Mouse (Mus musculus): ENCODE measurements around the gene Rhbdd2. TPM values are rescaled to one million over a fixed set of nuclear protein-coding genes. Genes with fewer than 3 reads are reported as not detected.
"Not testable (repeated sequence)": the region's sequence is repeated elsewhere in the genome, so short reads cannot be mapped to it uniquely, and the experiment has no call there.

Gene Rhbdd2
- 55.5 and 58.5 TPM in 2 replicates for polyA plus RNA-seq (2014; fragmentation: Nextera tagmentation; extraction: Ambion mirVana)

DNA sequence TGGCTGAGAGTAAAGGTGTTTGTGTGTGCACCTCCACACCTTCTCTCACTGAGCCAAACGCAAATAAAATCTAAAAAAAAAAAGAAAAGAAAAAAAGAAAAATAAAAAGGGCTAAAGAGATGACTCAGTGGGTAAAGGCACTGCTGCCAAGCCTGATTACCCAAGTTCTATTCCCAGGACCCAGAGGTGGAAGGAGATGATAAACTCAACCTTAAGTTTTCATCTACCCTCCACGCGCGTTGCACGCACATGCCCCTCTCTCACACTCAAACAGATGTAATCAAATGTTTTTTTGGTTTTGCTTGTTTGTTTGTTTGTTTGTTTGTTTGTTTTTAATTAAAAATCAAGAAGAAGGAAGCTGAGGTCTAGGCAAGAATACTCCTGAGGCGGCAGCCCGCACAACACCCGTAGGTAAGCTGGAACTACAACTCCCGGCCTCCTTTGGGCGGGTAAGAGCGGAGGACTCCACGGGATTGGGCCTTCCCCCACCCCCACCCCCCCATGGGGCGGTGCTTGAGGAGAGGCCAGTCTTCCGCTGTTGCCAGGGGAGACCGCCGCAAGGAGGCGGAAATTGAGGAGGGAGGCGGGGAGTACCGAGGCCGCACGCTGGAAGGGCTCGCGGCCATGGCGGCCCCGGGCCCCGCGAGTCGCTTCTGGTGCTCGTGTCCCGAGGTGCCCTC, at the start of gene Rhbdd2:
Rhbdd2 (plus strand) TSS at position 502 of the 680 bp plus-strand sequence.
- Histone ChIP-seq H3K4me3 (ENCODE audit: low read depth, low read length) (peak within 1 kb of the TSS; percentile 80), H3K4me2 (peak within 1 kb of the TSS; percentile 62), H3K9me3 (ENCODE audit: control insufficient read depth, low read length) (no peaks in the 10 kb centered on the region), H3K27me3 (ENCODE audit: control insufficient read depth, insufficient read depth, low read length) (no peaks in the 10 kb centered on the region), H3K27ac (ENCODE audit: low read depth, low read length) (peak within 1 kb of the TSS; percentile 57), H3K4me1 (ENCODE audit: control insufficient read depth, insufficient read depth, low read length) (peaks cover 5% of the 10 kb centered on the region), H3K36me3 (ENCODE audit: control insufficient read depth, insufficient read depth, low read length) (peaks cover 3% of the 10 kb centered on the region; the same call in 1 of the 2 replicates), H3K9ac (ENCODE audit: low read length) (peak within 1 kb of the TSS; percentile 90)
- WGBS = 12% methylated on average over 28 of the region's 30 CpGs
- DNase-seq (ENCODE audit: low spot score, missing footprints) (peak; percentile 99), ATAC-seq (ENCODE audit: low FRiP score) (peak; percentile 99)

DNA sequence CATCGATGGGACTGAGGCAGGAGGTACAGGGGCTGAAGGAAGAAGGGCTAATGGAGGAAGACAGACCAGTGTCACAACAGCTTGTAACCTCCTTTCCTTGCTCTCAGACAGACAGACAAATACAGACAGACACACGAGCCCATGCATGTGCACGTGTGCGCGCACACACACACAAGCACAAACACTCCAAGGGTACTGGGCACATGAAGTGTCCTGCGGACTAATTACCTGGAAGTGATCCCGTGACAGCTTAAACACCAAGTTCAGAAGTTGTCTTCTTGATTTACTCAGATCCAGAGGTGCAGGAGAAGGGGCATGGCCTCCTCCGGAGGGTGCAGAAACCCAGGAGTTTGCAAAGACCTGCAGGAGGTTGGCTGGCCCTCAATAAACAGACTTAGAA, 46.7 kb upstream of the Rhbdd2 start:
- Histone ChIP-seq H3K27me3 (ENCODE audit: control insufficient read depth, insufficient read depth, low read length) (no peaks in the 10 kb centered on the region), H3K9me3 (ENCODE audit: control insufficient read depth, low read length) (no peaks in the 10 kb centered on the region; the same call in 1 of the 2 replicates), H3K4me3 (ENCODE audit: low read depth, low read length) (no peak overlapping the region), H3K4me1 (ENCODE audit: control insufficient read depth, insufficient read depth, low read length) (no peaks in the 10 kb centered on the region), H3K9ac (ENCODE audit: low read length) (no peak overlapping the region), H3K4me2 (no peak overlapping the region), H3K27ac (ENCODE audit: low read depth, low read length) (no peak overlapping the region), H3K36me3 (ENCODE audit: control insufficient read depth, insufficient read depth, low read length) (no peaks in the 10 kb centered on the region)
- WGBS = 88% methylated on average over 8 of the region's 8 CpGs
- ATAC-seq (ENCODE audit: low FRiP score) (no peak), DNase-seq (ENCODE audit: low spot score, missing footprints) (no peak)

DNA sequence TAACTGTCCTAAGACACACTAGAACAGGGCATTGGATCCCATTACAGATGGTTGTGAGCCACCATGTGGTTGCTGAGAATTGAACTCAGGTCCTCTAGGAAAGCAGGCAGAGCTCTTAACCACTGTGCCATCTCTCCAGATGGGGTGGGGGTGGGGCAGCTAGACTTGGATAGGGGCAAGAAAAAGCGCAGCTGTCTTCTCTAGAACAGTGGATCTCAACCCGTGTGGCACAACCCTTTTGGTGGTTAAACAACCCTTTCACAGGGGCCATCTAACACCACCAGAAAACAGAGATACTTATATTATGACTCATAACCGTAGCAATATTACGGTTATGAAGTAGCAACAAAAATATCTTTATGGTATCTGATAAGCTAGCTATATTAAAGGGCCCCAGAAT, 44.7 kb upstream of the Rhbdd2 start:
- WGBS = 87% methylated on average over 4 of the region's 4 CpGs
- peaks cover 3% of the 10 kb centered on the region; the same call in 1 of the 2 replicates for H3K9me3 ChIP-seq (ENCODE audit: control insufficient read depth, low read length)
- H3K4me3 ChIP-seq (ENCODE audit: low read depth, low read length) = no peak overlapping the region
- H3K4me2 ChIP-seq = no peak overlapping the region
- no peaks in the 10 kb centered on the region for H3K36me3 ChIP-seq (ENCODE audit: control insufficient read depth, insufficient read depth, low read length)
- DNase-seq (ENCODE audit: low spot score, missing footprints) (no peak), ATAC-seq (ENCODE audit: low FRiP score) (no peak)
- no peaks in the 10 kb centered on the region for H3K27me3 ChIP-seq (ENCODE audit: control insufficient read depth, insufficient read depth, low read length)
- no peaks in the 10 kb centered on the region for H3K4me1 ChIP-seq (ENCODE audit: control insufficient read depth, insufficient read depth, low read length)
- no peak overlapping the region for H3K9ac ChIP-seq (ENCODE audit: low read length)
- no peak overlapping the region for H3K27ac ChIP-seq (ENCODE audit: low read depth, low read length)

DNA sequence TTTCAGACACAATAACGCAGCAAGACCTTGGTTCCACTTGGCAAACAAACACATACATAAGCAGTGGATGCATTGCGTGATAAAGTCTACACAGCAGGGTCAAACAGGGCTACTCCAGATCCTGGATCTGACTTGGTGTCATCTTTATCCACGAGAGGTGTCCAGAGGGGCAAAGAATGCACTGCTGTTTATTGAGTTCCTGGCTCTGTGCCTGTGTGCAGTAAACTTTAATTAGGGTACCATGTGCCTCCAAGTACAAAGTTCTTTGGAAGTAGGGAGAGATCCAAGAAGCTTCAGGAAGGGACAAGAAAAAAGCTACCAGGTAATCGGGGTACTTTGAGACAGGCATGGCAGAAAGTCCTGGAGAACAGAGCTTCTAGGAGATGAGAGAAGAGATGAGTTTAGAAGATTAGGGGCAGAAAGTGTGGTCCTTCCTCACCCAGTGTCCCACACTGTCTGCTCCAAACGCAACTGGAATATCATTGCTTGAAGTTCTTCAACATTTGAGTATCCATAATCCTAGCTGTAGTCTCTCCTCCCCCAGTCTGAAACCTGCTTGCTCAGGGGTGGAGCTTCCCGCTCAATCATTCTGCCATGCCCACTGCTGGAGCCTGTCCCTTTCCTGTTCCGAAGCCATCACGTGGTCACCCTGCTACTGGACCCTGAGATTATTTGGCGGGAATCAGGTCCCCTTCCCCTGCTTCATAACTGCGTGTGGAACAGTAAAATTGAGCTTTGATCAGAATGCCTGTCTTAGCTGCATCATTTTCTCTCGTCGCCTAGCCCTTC, 42.2 kb upstream of the Rhbdd2 start:
- Histone ChIP-seq H3K4me2 (no peak overlapping the region), H3K9ac (ENCODE audit: low read length) (no peak overlapping the region), H3K4me3 (ENCODE audit: low read depth, low read length) (no peak overlapping the region), H3K27ac (ENCODE audit: low read depth, low read length) (no peak overlapping the region), H3K27me3 (ENCODE audit: control insufficient read depth, insufficient read depth, low read length) (no peaks in the 10 kb centered on the region), H3K36me3 (ENCODE audit: control insufficient read depth, insufficient read depth, low read length) (no peaks in the 10 kb centered on the region), H3K4me1 (ENCODE audit: control insufficient read depth, insufficient read depth, low read length) (no peaks in the 10 kb centered on the region), H3K9me3 (ENCODE audit: control insufficient read depth, low read length) (peaks cover 3% of the 10 kb centered on the region; the same call in 1 of the 2 replicates)
- DNase-seq (ENCODE audit: low spot score, missing footprints) (no peak), ATAC-seq (ENCODE audit: low FRiP score) (no peak)
- WGBS = 75% methylated on average over 12 of the region's 12 CpGs

DNA sequence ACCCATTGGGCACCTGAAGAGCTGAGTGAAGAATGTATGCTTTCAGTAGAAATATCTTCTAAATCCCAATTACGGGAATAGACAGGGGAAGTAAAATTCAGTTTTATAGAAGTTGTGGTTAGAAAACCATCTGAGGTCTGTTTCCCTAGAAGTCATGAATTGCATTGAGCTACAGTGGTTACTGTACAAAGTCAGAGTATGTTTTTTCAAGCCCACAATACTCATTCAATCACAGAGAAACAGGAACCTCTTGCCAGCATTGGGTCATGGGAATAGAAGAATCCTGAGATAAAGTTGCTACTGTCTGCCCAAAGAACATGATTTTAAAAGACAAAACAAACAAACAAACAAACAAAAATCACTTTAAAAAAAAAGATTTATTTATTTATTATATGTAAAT, 27.8 kb upstream of the Rhbdd2 start:
- not testable (repeated sequence) for H3K27me3 ChIP-seq (ENCODE audit: control insufficient read depth, insufficient read depth, low read length); H3K4me2 ChIP-seq; H3K9ac ChIP-seq (ENCODE audit: low read length); H3K4me3 ChIP-seq (ENCODE audit: low read depth, low read length); H3K9me3 ChIP-seq (ENCODE audit: control insufficient read depth, low read length); ATAC-seq (ENCODE audit: low FRiP score); H3K4me1 ChIP-seq (ENCODE audit: control insufficient read depth, insufficient read depth, low read length); H3K36me3 ChIP-seq (ENCODE audit: control insufficient read depth, insufficient read depth, low read length); H3K27ac ChIP-seq (ENCODE audit: low read depth, low read length); DNase-seq (ENCODE audit: low spot score, missing footprints)
- no CpG with 5 or more reads among the region's 1 CpGs for WGBS

DNA sequence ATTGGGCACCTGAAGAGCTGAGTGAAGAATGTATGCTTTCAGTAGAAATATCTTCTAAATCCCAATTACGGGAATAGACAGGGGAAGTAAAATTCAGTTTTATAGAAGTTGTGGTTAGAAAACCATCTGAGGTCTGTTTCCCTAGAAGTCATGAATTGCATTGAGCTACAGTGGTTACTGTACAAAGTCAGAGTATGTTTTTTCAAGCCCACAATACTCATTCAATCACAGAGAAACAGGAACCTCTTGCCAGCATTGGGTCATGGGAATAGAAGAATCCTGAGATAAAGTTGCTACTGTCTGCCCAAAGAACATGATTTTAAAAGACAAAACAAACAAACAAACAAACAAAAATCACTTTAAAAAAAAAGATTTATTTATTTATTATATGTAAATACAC, 25.7 kb upstream of the Rhbdd2 start:
- not testable (repeated sequence) for H3K36me3 ChIP-seq (ENCODE audit: control insufficient read depth, insufficient read depth, low read length); H3K4me2 ChIP-seq; DNase-seq (ENCODE audit: low spot score, missing footprints); H3K9ac ChIP-seq (ENCODE audit: low read length); H3K4me1 ChIP-seq (ENCODE audit: control insufficient read depth, insufficient read depth, low read length); ATAC-seq (ENCODE audit: low FRiP score); H3K27me3 ChIP-seq (ENCODE audit: control insufficient read depth, insufficient read depth, low read length); H3K9me3 ChIP-seq (ENCODE audit: control insufficient read depth, low read length); H3K27ac ChIP-seq (ENCODE audit: low read depth, low read length); H3K4me3 ChIP-seq (ENCODE audit: low read depth, low read length)
- no CpG with 5 or more reads among the region's 1 CpGs for WGBS

DNA sequence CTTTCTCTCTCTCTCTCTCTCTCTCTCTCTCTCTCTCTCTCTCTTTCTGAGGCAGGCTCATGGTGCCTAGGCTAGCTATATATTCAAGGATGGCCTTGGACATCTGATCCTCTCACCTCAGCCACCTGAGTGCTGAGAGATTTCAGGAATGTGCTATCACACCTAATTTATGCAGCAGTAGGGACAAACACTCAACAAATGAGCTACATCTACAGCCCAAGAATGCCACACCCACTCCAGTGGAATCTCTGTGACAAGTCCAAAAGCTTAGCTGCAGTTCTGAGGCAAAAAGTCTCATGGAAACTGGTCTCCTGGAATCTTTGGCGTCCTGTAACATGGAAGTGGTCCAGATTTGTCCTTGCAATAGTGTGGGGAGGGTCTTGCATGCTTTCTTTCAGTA, 24.8 kb upstream of the Rhbdd2 start:
- Histone ChIP-seq H3K4me3 (ENCODE audit: low read depth, low read length) (no peak overlapping the region), H3K27me3 (ENCODE audit: control insufficient read depth, insufficient read depth, low read length) (no peaks in the 10 kb centered on the region), H3K9ac (ENCODE audit: low read length) (no peak overlapping the region), H3K4me2 (no peak overlapping the region), H3K4me1 (ENCODE audit: control insufficient read depth, insufficient read depth, low read length) (no peaks in the 10 kb centered on the region), H3K9me3 (ENCODE audit: control insufficient read depth, low read length) (peaks cover 8% of the 10 kb centered on the region), H3K36me3 (ENCODE audit: control insufficient read depth, insufficient read depth, low read length) (no peaks in the 10 kb centered on the region), H3K27ac (ENCODE audit: low read depth, low read length) (no peak overlapping the region)
- DNase-seq (ENCODE audit: low spot score, missing footprints) (no peak), ATAC-seq (ENCODE audit: low FRiP score) (no peak)
- WGBS = 47% methylated on average over 1 of the region's 1 CpGs

DNA sequence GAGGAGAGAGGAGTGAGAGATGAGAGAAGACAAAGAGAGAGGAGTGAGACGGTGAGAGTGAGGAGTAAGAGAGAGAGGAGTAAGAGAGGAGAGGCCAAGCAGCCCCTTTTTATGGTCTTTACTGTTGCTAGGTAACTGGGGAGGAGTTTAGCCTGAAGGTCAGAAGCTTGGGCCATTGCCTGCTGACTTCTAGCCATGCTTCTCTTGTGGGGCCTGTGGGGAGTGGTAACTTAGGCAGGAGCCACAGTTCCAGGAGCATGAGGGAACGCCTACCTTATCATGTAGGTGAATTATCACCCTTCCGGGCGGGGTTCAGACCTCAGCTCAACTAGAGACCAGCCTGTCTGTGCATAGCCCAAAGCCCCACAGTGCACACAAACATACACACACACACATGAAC, 22.6 kb upstream of the Rhbdd2 start:
- H3K4me2 ChIP-seq = no peak overlapping the region
- DNase-seq (ENCODE audit: low spot score, missing footprints) (no peak), ATAC-seq (ENCODE audit: low FRiP score) (no peak)
- no peak overlapping the region for H3K9ac ChIP-seq (ENCODE audit: low read length)
- 0 out of 2 replicates have a peak, but pooled peaks cover 3% of the 10 kb centered on the region for H3K9me3 ChIP-seq (ENCODE audit: control insufficient read depth, low read length)
- 76% methylated on average over 4 of the region's 4 CpGs for WGBS
- H3K36me3 ChIP-seq (ENCODE audit: control insufficient read depth, insufficient read depth, low read length) = no peaks in the 10 kb centered on the region
- H3K27ac ChIP-seq (ENCODE audit: low read depth, low read length) = no peak overlapping the region
- H3K27me3 ChIP-seq (ENCODE audit: control insufficient read depth, insufficient read depth, low read length) = no peaks in the 10 kb centered on the region
- no peaks in the 10 kb centered on the region for H3K4me1 ChIP-seq (ENCODE audit: control insufficient read depth, insufficient read depth, low read length)
- H3K4me3 ChIP-seq (ENCODE audit: low read depth, low read length) = no peak overlapping the region

DNA sequence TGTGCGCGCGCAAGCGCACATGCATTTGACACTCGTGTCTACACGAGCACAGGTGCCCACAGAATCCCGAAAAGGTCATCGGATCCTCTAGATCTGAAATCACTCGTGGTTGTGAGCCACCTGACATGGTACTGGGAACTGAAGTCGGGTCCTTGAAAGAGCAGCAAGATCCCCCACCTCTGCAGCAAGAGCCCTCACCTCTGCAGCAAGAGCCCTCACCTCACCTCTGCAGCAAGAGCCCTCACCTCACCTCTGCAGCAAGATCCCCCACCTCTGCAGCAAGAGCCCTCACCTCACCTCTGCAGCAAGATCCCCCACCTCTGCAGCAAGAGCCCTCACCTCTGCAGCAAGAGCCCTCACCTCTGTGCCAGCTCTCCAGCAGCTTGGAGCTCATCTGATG, 12.7 kb upstream of the Rhbdd2 start:
- 85% methylated on average over 10 of the region's 10 CpGs for WGBS
- not testable (repeated sequence) for ATAC-seq (ENCODE audit: low FRiP score); H3K4me3 ChIP-seq (ENCODE audit: low read depth, low read length); H3K9me3 ChIP-seq (ENCODE audit: control insufficient read depth, low read length); DNase-seq (ENCODE audit: low spot score, missing footprints); H3K27ac ChIP-seq (ENCODE audit: low read depth, low read length); H3K36me3 ChIP-seq (ENCODE audit: control insufficient read depth, insufficient read depth, low read length); H3K4me1 ChIP-seq (ENCODE audit: control insufficient read depth, insufficient read depth, low read length); H3K27me3 ChIP-seq (ENCODE audit: control insufficient read depth, insufficient read depth, low read length); H3K4me2 ChIP-seq; H3K9ac ChIP-seq (ENCODE audit: low read length)
